Comparison of ENCODE assay signal across 31 mouse cellular contexts in genomic region chr6:118300781-118301180, GRCm38 (mm10).
A peak's percentile ranks its signal among the peaks of the same experiment; 100 is the strongest.
DNase-seq lines count a peak whose midpoint lies in the region; ATAC-seq and TF ChIP-seq lines count a peak whose summit lies in the region.
"Had no signal": no experiment of that assay in that cellular context is flagged by ENCODE, and none has a peak within 500 bp of the region (broad histone marks: within the 10 kb centered on the region; RNA-seq: fewer than 3 reads in every experiment).

No protein-coding gene starts in this region.

- H3K27ac ChIP-seq in hindbrain, embryonic 11.5 days (ENCODE audit: low read depth, low read length): no peak overlapping the region
- no peak overlapping the region for H3K27ac ChIP-seq in hindbrain, embryonic 16.5 days (ENCODE audit: low read depth, low read length)
- H3K27ac ChIP-seq in neural tube, embryonic 13.5 days (replicated peaks): no peak overlapping the region
- no peak overlapping the region for H3K27ac ChIP-seq in stomach, postnatal 0 days (replicated peaks)
- H3K27ac ChIP-seq: embryonic facial prominence, embryonic 15.5 days; forebrain, embryonic 13.5 days; hindbrain, postnatal 0 days; kidney, postnatal 0 days; liver, embryonic 12.5 days; midbrain, embryonic 13.5 days; neural tube, embryonic 15.5 days had no signal

- WGBS in hindbrain, embryonic 11.5 days: 87% methylated on average over 6 of the region's 6 CpGs
- WGBS in hindbrain, embryonic 16.5 days: 83% methylated on average over 6 of the region's 6 CpGs
- WGBS in neural tube, embryonic 13.5 days: 83% methylated on average over 6 of the region's 6 CpGs
- WGBS in stomach, postnatal 0 days: 42% methylated on average over 6 of the region's 6 CpGs

- H3K4me2 ChIP-seq in hindbrain, embryonic 11.5 days (replicated peaks; ENCODE audit: low read depth, low read length): no peak overlapping the region
- no peak overlapping the region for H3K4me2 ChIP-seq in hindbrain, embryonic 16.5 days (ENCODE audit: low read length)
- no peak overlapping the region for H3K4me2 ChIP-seq in neural tube, embryonic 13.5 days
- H3K4me2 ChIP-seq in stomach, postnatal 0 days (replicated peaks; ENCODE audit: low read depth): no peak overlapping the region
- H3K4me2 ChIP-seq: embryonic facial prominence, embryonic 15.5 days; forebrain, embryonic 13.5 days; heart, embryonic 11.5 days; liver, embryonic 12.5 days; midbrain, embryonic 13.5 days; neural tube, embryonic 15.5 days had no signal

- no peaks in the 10 kb centered on the region for H3K4me1 ChIP-seq in hindbrain, embryonic 11.5 days (replicated peaks; ENCODE audit: control insufficient read depth, insufficient read depth, low read length)
- H3K4me1 ChIP-seq in hindbrain, embryonic 16.5 days (ENCODE audit: control insufficient read depth, insufficient read depth, low read depth, low read length): peaks cover 14% of the 10 kb centered on the region
- peaks cover 25% of the 10 kb centered on the region for H3K4me1 ChIP-seq in neural tube, embryonic 13.5 days (replicated peaks)
- no peaks in the 10 kb centered on the region for H3K4me1 ChIP-seq in stomach, postnatal 0 days (replicated peaks; ENCODE audit: control insufficient read depth, insufficient read depth)
- H3K4me1 ChIP-seq: embryonic facial prominence, embryonic 15.5 days; liver, embryonic 12.5 days had no signal

- no peak for TF ChIP-seq EP300 in stomach, postnatal 0 days (optimal IDR thresholded peaks at IDR 0.05)

- no peaks in the 10 kb centered on the region for H3K36me3 ChIP-seq in hindbrain, embryonic 11.5 days (ENCODE audit: control insufficient read depth, insufficient read depth, low read length)
- H3K36me3 ChIP-seq in hindbrain, embryonic 16.5 days (ENCODE audit: control insufficient read depth, insufficient read depth, low read length): no peaks in the 10 kb centered on the region
- no peaks in the 10 kb centered on the region for H3K36me3 ChIP-seq in neural tube, embryonic 13.5 days
- H3K36me3 ChIP-seq in stomach, postnatal 0 days (ENCODE audit: control insufficient read depth, insufficient read depth, low read length): no peaks in the 10 kb centered on the region
- H3K36me3 ChIP-seq: embryonic facial prominence, embryonic 10.5 days; embryonic facial prominence, embryonic 15.5 days; G1E; liver, embryonic 12.5 days; midbrain, embryonic 13.5 days; neural tube, embryonic 15.5 days had no signal

- H3K4me3 ChIP-seq in hindbrain, embryonic 11.5 days (ENCODE audit: low read depth, low read length): no peak overlapping the region
- no peak overlapping the region for H3K4me3 ChIP-seq in hindbrain, embryonic 16.5 days (ENCODE audit: low read length)
- H3K4me3 ChIP-seq in neural tube, embryonic 13.5 days: no peak overlapping the region
- H3K4me3 ChIP-seq in stomach, postnatal 0 days (ENCODE audit: low read depth, low read length): no peak overlapping the region
- H3K4me3 ChIP-seq: embryonic facial prominence, embryonic 10.5 days; embryonic facial prominence, embryonic 15.5 days; forebrain, embryonic 13.5 days; liver, embryonic 12.5 days; midbrain, embryonic 13.5 days; neural tube, embryonic 15.5 days had no signal

- H3K9ac ChIP-seq in hindbrain, embryonic 11.5 days (ENCODE audit: low read depth, low read length): no peak overlapping the region
- H3K9ac ChIP-seq in hindbrain, embryonic 16.5 days (ENCODE audit: low read depth, low read length): no peak overlapping the region
- H3K9ac ChIP-seq in neural tube, embryonic 13.5 days: no peak overlapping the region
- no peak overlapping the region for H3K9ac ChIP-seq in stomach, postnatal 0 days (ENCODE audit: low read length)
- H3K9ac ChIP-seq: embryonic facial prominence, embryonic 15.5 days; forebrain, embryonic 13.5 days; liver, embryonic 12.5 days; liver, postnatal 0 days; midbrain, embryonic 13.5 days; neural tube, embryonic 15.5 days had no signal

- peak; percentile 15 for DNase-seq in adrenal gland, adult 2 months
- DNase-seq in adrenal gland, postnatal 4 days (ENCODE audit: low spot score in 2 of 2): no peak
- no peak for DNase-seq in hindbrain, embryonic 11.5 days (ENCODE audit: low spot score)
- no peak for DNase-seq in neural tube, embryonic 10.5 days (ENCODE audit: extremely low spot score, low spot score)
- DNase-seq in stomach, postnatal 0 days (ENCODE audit: low spot score): no peak
- DNase-seq: cerebellum, adult 11 months; cerebellum, adult 9-10 months; cerebellum, postnatal 36 days; gastrocnemius, postnatal 14 days; heart, postnatal 4 days; kidney, adult 18-20 months; kidney, postnatal 4 days; layer of hippocampus, postnatal 36 days; left cerebral cortex, postnatal 4 days; liver, postnatal 0 days; lung, postnatal 36 days; retina, postnatal 1 day; right cerebral cortex, postnatal 14 days had no signal

- no peak for TF ChIP-seq CTCF in stomach, postnatal 0 days (IDR thresholded peaks at IDR 0.05; ENCODE audit: low read depth)

- ATAC-seq in hindbrain, embryonic 11.5 days (ENCODE audit: low FRiP score): peak; percentile 36; the same call in 1 of the 2 replicates
- no peak for ATAC-seq in hindbrain, embryonic 16.5 days
- ATAC-seq in neural tube, embryonic 13.5 days (ENCODE audit: low read depth): 0 out of 2 replicates have a peak, but pooled peaks have one; percentile 15
- peak; percentile 24; the same call in 1 of the 2 replicates for ATAC-seq in stomach, postnatal 0 days (ENCODE audit: low FRiP score, low TSS enrichment)
- ATAC-seq: forebrain, embryonic 13.5 days; liver, embryonic 12.5 days; liver, postnatal 0 days; Patski had no signal

- H3K27me3 ChIP-seq in hindbrain, embryonic 11.5 days (ENCODE audit: control insufficient read depth, insufficient read depth, low read length): no peaks in the 10 kb centered on the region
- H3K27me3 ChIP-seq in hindbrain, embryonic 16.5 days (replicated peaks; ENCODE audit: control insufficient read depth, insufficient read depth, low read length): no peaks in the 10 kb centered on the region
- H3K27me3 ChIP-seq in neural tube, embryonic 13.5 days: no peaks in the 10 kb centered on the region
- no peaks in the 10 kb centered on the region for H3K27me3 ChIP-seq in stomach, postnatal 0 days (ENCODE audit: control insufficient read depth, insufficient read depth, low read length)
- H3K27me3 ChIP-seq: embryonic facial prominence, embryonic 15.5 days; forebrain, embryonic 13.5 days; liver, embryonic 12.5 days; midbrain, embryonic 13.5 days; neural tube, embryonic 15.5 days had no signal

- no peaks in the 10 kb centered on the region for H3K9me3 ChIP-seq in hindbrain, embryonic 11.5 days (ENCODE audit: control insufficient read depth, low read length)
- H3K9me3 ChIP-seq in hindbrain, embryonic 16.5 days (ENCODE audit: control insufficient read depth, low read length): no peaks in the 10 kb centered on the region
- H3K9me3 ChIP-seq in neural tube, embryonic 13.5 days: no peaks in the 10 kb centered on the region
- no peaks in the 10 kb centered on the region for H3K9me3 ChIP-seq in stomach, postnatal 0 days (ENCODE audit: control insufficient read depth, low read length)
- H3K9me3 ChIP-seq: embryonic facial prominence, embryonic 10.5 days; embryonic facial prominence, embryonic 15.5 days; forebrain, embryonic 13.5 days; G1E; liver, embryonic 12.5 days; midbrain, embryonic 13.5 days; neural tube, embryonic 15.5 days had no signal
